Mouse (Mus musculus): ENCODE measurements at regions not wholly inside any gene's neighbourhood (a gene's known extent, or its start where the extent isn't known, plus 50 kb on each side); places are given as distances from the start of the nearest gene placed in this dataset.

DNA sequence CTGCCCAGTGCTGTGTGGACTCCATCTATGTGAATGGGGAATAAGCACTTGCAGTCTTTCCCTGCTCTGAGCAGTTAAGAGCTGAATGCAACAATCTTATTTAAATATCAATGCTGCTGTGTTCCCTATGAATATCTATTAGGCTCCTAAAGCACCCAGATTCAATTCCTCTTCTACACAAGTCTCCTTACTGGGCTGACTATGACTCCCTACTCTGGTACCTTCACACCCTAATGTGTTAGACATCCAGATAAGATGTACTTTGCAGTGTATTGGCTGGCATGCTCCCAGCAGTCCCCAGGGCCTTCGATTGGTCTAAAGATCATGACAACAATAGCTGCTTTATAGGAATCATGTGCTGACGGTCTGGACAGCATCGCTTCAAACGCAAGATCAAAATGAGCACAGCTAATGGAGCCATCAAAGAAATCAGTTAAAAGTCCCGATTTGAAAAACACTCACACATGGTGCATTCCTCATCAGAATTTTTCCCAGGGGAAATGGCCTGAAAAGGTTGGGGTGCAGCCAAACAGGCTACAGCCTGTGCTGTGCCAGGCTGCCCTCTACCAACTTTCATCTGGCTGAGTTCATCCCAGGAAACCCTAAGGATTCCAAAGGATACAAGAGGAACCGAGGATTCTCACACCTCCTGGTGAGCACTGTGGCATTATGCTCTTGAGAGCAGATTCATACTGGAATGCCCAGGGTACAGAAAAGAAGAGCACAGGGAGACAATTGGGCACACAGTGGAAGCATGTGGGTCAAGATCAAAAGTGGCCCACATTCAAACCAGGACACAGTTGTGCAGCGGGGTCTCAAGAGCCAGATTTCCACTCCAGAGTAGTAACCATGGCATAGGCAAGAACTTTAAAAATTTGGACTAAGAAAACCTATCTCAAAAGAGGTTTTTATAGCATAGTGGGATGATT lies 240.7 kb upstream of the Pitrm1 start:
- WGBS = 80% methylated on average over 7 of the region's 7 CpGs
- H3K36me3 ChIP-seq (ENCODE audit: control insufficient read depth, insufficient read depth, low read length) = no peaks in the 10 kb centered on the region
- no peaks in the 10 kb centered on the region for H3K27me3 ChIP-seq (ENCODE audit: control insufficient read depth, insufficient read depth, low read length)
- H3K4me1 ChIP-seq (ENCODE audit: control insufficient read depth, insufficient read depth, insufficient read length, low read length) = no peaks in the 10 kb centered on the region
- TF ChIP-seq POLR2A (IDR thresholded peaks at IDR 0.05; ENCODE audit: low read depth, low read length) (no peak), CTCF (IDR thresholded peaks at IDR 0.05; ENCODE audit: extremely low read depth, insufficient read length, insufficient replicate concordance, low read depth, low read length) (no peak)
- H3K4me3 ChIP-seq (ENCODE audit: low read depth, low read length) = no peak overlapping the region
- no peak overlapping the region for H3K27ac ChIP-seq (ENCODE audit: insufficient read depth, low read depth, low read length)

DNA sequence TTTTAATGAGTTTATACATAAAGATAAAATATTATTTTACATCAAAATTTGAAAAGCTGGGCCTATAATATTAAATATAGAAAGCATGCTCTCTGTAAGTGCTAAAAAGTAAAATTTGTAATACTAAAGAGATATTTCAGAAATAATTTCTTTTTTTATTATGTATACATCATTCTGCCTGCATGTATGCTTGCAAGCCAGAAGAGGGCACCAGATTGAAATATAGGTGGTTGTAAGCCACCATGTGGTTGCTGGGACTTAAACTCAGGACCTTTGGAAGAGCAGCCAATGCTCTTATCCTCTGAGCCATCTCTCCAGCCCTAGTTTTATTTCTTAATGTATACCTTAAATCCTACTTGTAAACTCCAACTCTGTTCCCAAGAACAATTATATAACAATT lies 231.7 kb upstream of the Pitrm1 start:
- no peak overlapping the region for H3K4me3 ChIP-seq (ENCODE audit: low read depth, low read length)
- H3K27ac ChIP-seq (ENCODE audit: insufficient read depth, low read depth, low read length) = no peak overlapping the region
- no peaks in the 10 kb centered on the region for H3K27me3 ChIP-seq (ENCODE audit: control insufficient read depth, insufficient read depth, low read length)
- no peak for TF ChIP-seq CTCF (IDR thresholded peaks at IDR 0.05; ENCODE audit: extremely low read depth, insufficient read length, insufficient replicate concordance, low read depth, low read length)
- no peak for TF ChIP-seq POLR2A (IDR thresholded peaks at IDR 0.05; ENCODE audit: low read depth, low read length)
- H3K4me1 ChIP-seq (ENCODE audit: control insufficient read depth, insufficient read depth, insufficient read length, low read length) = no peaks in the 10 kb centered on the region
- no peaks in the 10 kb centered on the region for H3K36me3 ChIP-seq (ENCODE audit: control insufficient read depth, insufficient read depth, low read length)

DNA sequence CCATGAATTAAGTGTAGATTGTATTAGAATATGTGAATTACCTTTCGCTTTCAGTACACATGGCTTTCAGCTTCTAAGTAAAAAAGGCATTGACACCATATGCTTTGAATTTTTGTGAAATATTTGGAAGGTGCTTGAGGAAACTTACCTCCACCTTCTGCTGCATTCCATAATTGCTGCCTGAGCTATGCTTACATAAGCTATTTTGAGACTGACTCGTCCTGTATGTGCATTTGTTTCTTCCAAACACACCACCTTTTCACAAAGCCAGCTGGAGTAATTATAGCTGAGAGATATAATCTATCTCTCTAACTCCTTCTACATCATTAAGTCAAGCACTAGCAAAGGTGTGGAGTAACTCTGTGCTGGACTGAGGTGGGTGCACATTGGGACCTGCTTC lies 224.0 kb upstream of the Pitrm1 start:
- Histone ChIP-seq H3K27ac (ENCODE audit: insufficient read depth, low read depth, low read length) (no peak overlapping the region), H3K27me3 (ENCODE audit: control insufficient read depth, insufficient read depth, low read length) (no peaks in the 10 kb centered on the region), H3K4me3 (ENCODE audit: low read depth, low read length) (no peak overlapping the region), H3K4me1 (ENCODE audit: control insufficient read depth, insufficient read depth, insufficient read length, low read length) (no peaks in the 10 kb centered on the region), H3K36me3 (ENCODE audit: control insufficient read depth, insufficient read depth, low read length) (no peaks in the 10 kb centered on the region)
- 77% methylated on average over 2 of the region's 2 CpGs for WGBS
- TF ChIP-seq CTCF (IDR thresholded peaks at IDR 0.05; ENCODE audit: extremely low read depth, insufficient read length, insufficient replicate concordance, low read depth, low read length) (no peak), POLR2A (IDR thresholded peaks at IDR 0.05; ENCODE audit: low read depth, low read length) (no peak)

DNA sequence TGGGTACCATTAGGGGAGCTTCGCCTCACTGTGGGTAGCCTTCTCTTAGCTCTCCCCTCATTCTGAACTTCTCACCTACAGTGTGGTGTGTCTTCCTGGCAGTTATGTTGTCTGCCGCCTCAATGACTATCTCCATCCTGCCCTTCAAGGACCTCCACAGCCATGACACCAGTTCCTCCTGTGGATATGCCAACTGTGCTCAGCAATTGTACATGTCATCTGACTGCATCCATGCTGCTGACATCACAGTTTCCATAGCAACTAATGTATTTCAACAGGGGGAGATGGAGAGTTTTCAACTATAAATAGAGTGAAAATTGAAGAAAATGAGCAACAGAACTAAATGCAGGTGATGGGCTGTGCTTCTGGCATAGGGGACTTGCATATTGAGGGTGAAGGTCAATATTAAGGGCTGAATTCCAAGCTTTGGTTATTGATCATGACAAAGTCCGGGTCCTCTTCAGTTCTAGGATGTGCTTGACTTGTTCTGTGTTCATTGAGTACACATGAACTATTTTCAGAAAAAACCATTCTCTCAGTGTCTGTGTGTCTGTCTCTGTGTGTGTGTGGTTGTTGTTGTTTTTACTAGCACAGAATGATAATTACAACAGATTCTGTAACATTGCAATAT lies 217.5 kb upstream of the Pitrm1 start:
- H3K4me3 ChIP-seq (ENCODE audit: low read depth, low read length) = no peak overlapping the region
- 88% methylated on average over 3 of the region's 3 CpGs for WGBS
- no peaks in the 10 kb centered on the region for H3K27me3 ChIP-seq (ENCODE audit: control insufficient read depth, insufficient read depth, low read length)
- H3K27ac ChIP-seq (ENCODE audit: insufficient read depth, low read depth, low read length) = no peak overlapping the region
- H3K36me3 ChIP-seq (ENCODE audit: control insufficient read depth, insufficient read depth, low read length) = no peaks in the 10 kb centered on the region
- no peaks in the 10 kb centered on the region for H3K4me1 ChIP-seq (ENCODE audit: control insufficient read depth, insufficient read depth, insufficient read length, low read length)
- no peak for TF ChIP-seq POLR2A (IDR thresholded peaks at IDR 0.05; ENCODE audit: low read depth, low read length)
- no peak for TF ChIP-seq CTCF (IDR thresholded peaks at IDR 0.05; ENCODE audit: extremely low read depth, insufficient read length, insufficient replicate concordance, low read depth, low read length)

DNA sequence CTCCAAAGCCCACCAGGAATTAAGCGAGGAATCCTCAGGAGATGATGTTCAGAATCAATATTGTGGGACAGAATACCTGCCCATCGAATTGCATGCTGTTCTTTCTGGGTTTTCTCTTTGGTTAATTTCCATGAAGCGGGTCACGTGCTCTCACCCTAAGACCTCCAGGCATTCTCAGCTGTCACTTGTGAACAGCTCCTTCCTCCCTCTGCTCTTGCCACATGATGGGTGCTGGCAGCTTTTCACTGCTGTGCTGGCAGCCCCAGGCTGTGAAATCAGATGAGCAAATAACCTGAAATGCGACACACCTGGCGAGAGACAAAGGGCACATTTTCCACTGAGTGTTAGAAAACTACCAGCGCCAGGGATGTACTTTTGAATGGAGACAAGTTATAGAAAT lies 207.8 kb upstream of the Pitrm1 start:
- 67% methylated on average over 7 of the region's 7 CpGs for whole genome bisulfite sequencing

DNA sequence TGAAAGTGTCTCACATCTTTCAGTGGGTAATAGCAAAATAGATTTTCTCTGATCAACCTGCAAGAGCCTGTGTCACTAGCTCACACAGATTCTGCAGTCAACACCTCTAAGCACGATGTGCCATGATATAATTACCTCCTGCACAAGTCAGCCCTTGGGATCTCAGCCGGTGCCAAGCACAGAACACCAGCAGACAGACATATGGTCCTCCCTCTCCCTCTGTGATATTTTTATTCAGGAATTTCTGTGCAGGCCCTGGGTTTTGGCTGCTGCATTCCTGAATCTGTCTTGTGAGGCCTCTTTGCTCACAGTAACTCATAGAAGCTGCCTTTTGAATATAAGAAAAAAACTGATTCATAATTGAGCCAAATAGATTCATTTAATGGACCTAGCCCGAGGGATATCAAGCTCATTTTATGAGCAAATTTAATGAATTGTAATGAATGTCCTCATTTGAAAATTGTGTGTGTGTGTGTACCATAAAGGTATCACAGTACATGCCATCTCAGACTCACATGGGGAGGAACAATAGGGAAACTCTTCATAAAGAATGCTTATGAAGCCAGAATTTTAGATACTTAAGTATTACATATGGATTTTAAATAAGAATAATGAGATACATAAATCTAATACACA lies 206.7 kb upstream of the Pitrm1 start:
- Histone ChIP-seq H3K36me3 (ENCODE audit: control insufficient read depth, insufficient read depth, low read length) (no peaks in the 10 kb centered on the region), H3K27me3 (ENCODE audit: control insufficient read depth, insufficient read depth, low read length) (no peaks in the 10 kb centered on the region), H3K4me3 (ENCODE audit: low read depth, low read length) (no peak overlapping the region), H3K27ac (ENCODE audit: insufficient read depth, low read depth, low read length) (no peak overlapping the region), H3K4me1 (ENCODE audit: control insufficient read depth, insufficient read depth, insufficient read length, low read length) (no peaks in the 10 kb centered on the region)
- WGBS = 74% methylated on average over 3 of the region's 3 CpGs
- no peak for TF ChIP-seq CTCF (IDR thresholded peaks at IDR 0.05; ENCODE audit: extremely low read depth, insufficient read length, insufficient replicate concordance, low read depth, low read length)
- no peak for TF ChIP-seq POLR2A (IDR thresholded peaks at IDR 0.05; ENCODE audit: low read depth, low read length)

More for the DNA sequence above, 207.8 kb upstream of the Pitrm1 start:
- Histone ChIP-seq H3K4me3 (ENCODE audit: low read depth, low read length) (no peak overlapping the region), H3K27ac (ENCODE audit: insufficient read depth, low read depth, low read length) (no peak overlapping the region), H3K36me3 (ENCODE audit: control insufficient read depth, insufficient read depth, low read length) (no peaks in the 10 kb centered on the region), H3K27me3 (ENCODE audit: control insufficient read depth, insufficient read depth, low read length) (no peaks in the 10 kb centered on the region), H3K4me1 (ENCODE audit: control insufficient read depth, insufficient read depth, insufficient read length, low read length) (no peaks in the 10 kb centered on the region)
- TF ChIP-seq CTCF (IDR thresholded peaks at IDR 0.05; ENCODE audit: extremely low read depth, insufficient read length, insufficient replicate concordance, low read depth, low read length) = no peak

GRCm38 (mm10) chr13:6365169-6365568 lies 182.8 kb upstream of the Pitrm1 start:
- no peak overlapping the region for H3K27ac ChIP-seq (ENCODE audit: insufficient read depth, low read depth, low read length)
- H3K27me3 ChIP-seq (ENCODE audit: control insufficient read depth, insufficient read depth, low read length) = no peaks in the 10 kb centered on the region
- H3K36me3 ChIP-seq (ENCODE audit: control insufficient read depth, insufficient read depth, low read length) = no peaks in the 10 kb centered on the region
- 89% methylated on average over 4 of the region's 4 CpGs for WGBS
- no peak overlapping the region for H3K4me3 ChIP-seq (ENCODE audit: low read depth, low read length)
- TF ChIP-seq CTCF (IDR thresholded peaks at IDR 0.05; ENCODE audit: extremely low read depth, insufficient read length, insufficient replicate concordance, low read depth, low read length) (no peak), POLR2A (IDR thresholded peaks at IDR 0.05; ENCODE audit: low read depth, low read length) (no peak)
- H3K4me1 ChIP-seq (ENCODE audit: control insufficient read depth, insufficient read depth, insufficient read length, low read length) = no peaks in the 10 kb centered on the region
